Mouse (Mus musculus): Measurements from ENCODE around the gene Mllt3.

The Mllt3 gene

GRCm38 (mm10) chr4:87823623-87824022, 209.5 kb downstream of the Mllt3 start:
- DNase-seq (ENCODE audit: low spot score), result no peak

GRCm38 (mm10) chr4:87823191-87823590, 210.0 kb downstream of the Mllt3 start:
- DNase-seq (ENCODE audit: low spot score), result no peak

- no peak for DNase-seq (ENCODE audit: low spot score)
These were observed 212.3 kb downstream of the Mllt3 start for GRCm38 (mm10) chr4:87820911-87821310.

- DNase-seq (ENCODE audit: low spot score), result no peak
These were observed 214.0 kb downstream of the Mllt3 start for GRCm38 (mm10) chr4:87819182-87819581.

GRCm38 (mm10) chr4:87818276-87818675, 214.9 kb downstream of the Mllt3 start:
- no peak for DNase-seq (ENCODE audit: low spot score)

GRCm38 (mm10) chr4:87815465-87816108, 217.6 kb downstream of the Mllt3 start:
- DNase-seq (ENCODE audit: low spot score), result no peak

GRCm38 (mm10) chr4:87811899-87812298, 221.3 kb downstream of the Mllt3 start:
- DNase-seq (ENCODE audit: low spot score), result no peak

GRCm38 (mm10) chr4:87806196-87806987, 226.8 kb downstream of the Mllt3 start:
- DNase-seq (ENCODE audit: low spot score), result no peak

GRCm38 (mm10) chr4:87804576-87804975, 228.6 kb downstream of the Mllt3 start:
- no peak for DNase-seq (ENCODE audit: low spot score)

GRCm38 (mm10) chr4:87803313-87803712, 229.9 kb downstream of the Mllt3 start:
- DNase-seq (ENCODE audit: low spot score), result no peak

GRCm38 (mm10) chr4:87802140-87802539, 231.0 kb downstream of the Mllt3 start:
- DNase-seq (ENCODE audit: low spot score), result no peak

- DNase-seq (ENCODE audit: low spot score), result no peak
These were observed 231.8 kb downstream of the Mllt3 start for GRCm38 (mm10) chr4:87801332-87801731.

GRCm38 (mm10) chr4:87800276-87800675, 232.9 kb downstream of the Mllt3 start:
- DNase-seq (ENCODE audit: low spot score), result no peak

- DNase-seq (ENCODE audit: low spot score), result no peak
These were observed 233.7 kb downstream of the Mllt3 start for GRCm38 (mm10) chr4:87799418-87799817.

- DNase-seq (ENCODE audit: low spot score), result no peak
These were observed 237.9 kb downstream of the Mllt3 start for GRCm38 (mm10) chr4:87795261-87795660.

GRCm38 (mm10) chr4:87794216-87794615, 238.9 kb downstream of the Mllt3 start:
- no peak for DNase-seq (ENCODE audit: low spot score)

- no peak for DNase-seq (ENCODE audit: low spot score)
These were observed 240.7 kb downstream of the Mllt3 start for GRCm38 (mm10) chr4:87792511-87792910.

- DNase-seq (ENCODE audit: low spot score), result no peak
These were observed 243.7 kb downstream of the Mllt3 start for GRCm38 (mm10) chr4:87789446-87789845.

- DNase-seq (ENCODE audit: low spot score), result no peak
These were observed 244.5 kb downstream of the Mllt3 start for GRCm38 (mm10) chr4:87788691-87789090.

GRCm38 (mm10) chr4:87785132-87786074, 247.8 kb downstream of the Mllt3 start:
- no peak for DNase-seq (ENCODE audit: low spot score)

GRCm38 (mm10) chr4:87783809-87784208, 249.4 kb downstream of the Mllt3 start:
- no peak for DNase-seq (ENCODE audit: low spot score)

- no peak for DNase-seq (ENCODE audit: low spot score)
These were observed 251.2 kb downstream of the Mllt3 start for GRCm38 (mm10) chr4:87781971-87782370.

All from urinary bladder, postnatal 10 days (tissue).